Mouse (Mus musculus) G1E (cell line): Measurements from ENCODE around the gene B3gnt8. TPM values are rescaled to one million over a fixed set of nuclear protein-coding genes. Genes with fewer than 3 reads are reported as not detected.

Source experiments
- ATAC-seq: 2 replicates; pipeline ENCODE4 v1.8.0; 2016; ENCODE audit warnings: mild to moderate bottlenecking; ENCODE audit not compliant: insufficient number of reproducible peaks, poor library complexity, low FRiP score, severe bottlenecking; ENCODE audit errors: extremely low read depth
- DNase-seq: peaks from one replicate; pipeline ENCODE4 v3.0.0; 2012; ENCODE audit warnings: low spot score
- H3K27me3 ChIP-seq: 2 replicates; pipeline ENCODE4 v1.6.1; 2012; ENCODE audit warnings: mild to moderate bottlenecking, low read length, inconsistent platforms; ENCODE audit not compliant: insufficient read depth
- H3K36me3 ChIP-seq: replicated peaks from 2 replicates; pipeline ENCODE3; 2012; ENCODE audit warnings: mild to moderate bottlenecking, inconsistent platforms
- H3K4me1 ChIP-seq: 2 replicates; pipeline ENCODE4 v1.6.1; 2012; ENCODE audit warnings: low read depth, low read length, inconsistent platforms, mixed read lengths; ENCODE audit not compliant: insufficient read depth
- H3K4me3 ChIP-seq: 2 replicates; pipeline ENCODE4 v1.5.1; 2012; ENCODE audit warnings: low read depth, mild to moderate bottlenecking, inconsistent platforms, low read length, moderate library complexity, mixed read lengths
- H3K9me3 ChIP-seq: replicated peaks from 2 replicates; pipeline ENCODE4 v1.6.1; 2012; ENCODE audit warnings: inconsistent platforms
- CTCF ChIP-seq: IDR thresholded peaks from 2 replicates; pipeline ENCODE4 v1.5.1; 2012; ENCODE audit warnings: low read depth, low read length, inconsistent platforms, mixed read lengths
- GATA1 ChIP-seq: IDR thresholded peaks from 2 replicates; pipeline ENCODE4 v1.6.1; 2012; ENCODE audit warnings: borderline replicate concordance, low read length, inconsistent platforms, mixed read lengths
- GATA2 ChIP-seq: IDR thresholded peaks from 2 replicates; pipeline ENCODE4 v1.6.1; 2012; ENCODE audit warnings: low read depth, low read length, inconsistent platforms, borderline replicate concordance
- POLR2AphosphoS5 ChIP-seq: IDR thresholded peaks from 2 replicates; pipeline ENCODE4 v1.6.1; 2012; ENCODE audit warnings: low read depth, low read length, inconsistent platforms; ENCODE audit not compliant: insufficient replicate concordance
- TAL1 ChIP-seq: conservative IDR thresholded peaks from 2 replicates; pipeline ENCODE4 v1.6.1; 2012; ENCODE audit warnings: low read depth, low read length, inconsistent platforms, mixed read lengths
- polyA plus RNA-seq: library from polyadenylated mRNA; stranded (reverse); fragments of >175 nt; gene quantifications from 2 replicates; pipeline ENCODE4 v1.2.3, GENCODE M21; 2012
- total RNA-seq, 2 experiments: library from RNA; stranded (forward) in 1 of 2; stranded (reverse) in 1 of 2; fragments of 200-1000 nt in 1 of 2; fragments of >200 nt in 1 of 2; fragmentation: Nextera tagmentation in 1 of 2; gene quantifications; 2 replicates each; pipeline ENCODE4 v1.2.3; 2014 to 2017

B3gnt8 gene
- total and polyA plus RNA-seq, 3 experiments, result 0.83 to 1.3 (median 0.98) TPM

- Histone ChIP-seq H3K36me3 (peaks cover 80% of the 10 kb centered on the region), H3K4me3 (no peak overlapping the region), H3K27me3 (peaks cover 5% of the 10 kb centered on the region; the same call in 1 of the 2 replicates), H3K4me1 (peaks cover 27% of the 10 kb centered on the region), H3K9me3 (no peaks in the 10 kb centered on the region)
- TF ChIP-seq GATA2, result no peak
- TF ChIP-seq GATA1, result no peak
- no peak for TF ChIP-seq CTCF
- no peak for TF ChIP-seq POLR2AphosphoS5
- ATAC-seq, result no peak
- DNase-seq, result no peak
Measured at GRCm38 (mm10) chr7:25669631-25670030, 43.2 kb downstream of the B3gnt8 start.

GRCm38 (mm10) chr7:25670096-25670495, 43.6 kb downstream of the B3gnt8 start:
- Histone ChIP-seq H3K36me3 (peaks cover 76% of the 10 kb centered on the region), H3K27me3 (peaks cover 9% of the 10 kb centered on the region; the same call in 1 of the 2 replicates), H3K4me3 (no peak overlapping the region), H3K4me1 (peaks cover 27% of the 10 kb centered on the region), H3K9me3 (no peaks in the 10 kb centered on the region)
- TF ChIP-seq GATA1 (no peak), POLR2AphosphoS5 (no peak), GATA2 (no peak), CTCF (no peak), TAL1 (no peak)
- DNase-seq, result no peak
- ATAC-seq, result no peak

- H3K36me3 ChIP-seq, result peaks cover 60% of the 10 kb centered on the region
- no peaks in the 10 kb centered on the region for H3K9me3 ChIP-seq
- H3K27me3 ChIP-seq, result peaks cover 9% of the 10 kb centered on the region; the same call in 1 of the 2 replicates
- TF ChIP-seq TAL1 (no peak), POLR2AphosphoS5 (no peak), CTCF (no peak), GATA2 (no peak), GATA1 (no peak)
- peaks cover 22% of the 10 kb centered on the region for H3K4me1 ChIP-seq
- DNase-seq (no peak), ATAC-seq (no peak)
- no peak overlapping the region for H3K4me3 ChIP-seq
Measured at GRCm38 (mm10) chr7:25671686-25672085, 45.2 kb downstream of the B3gnt8 start.

- H3K36me3 ChIP-seq, result peaks cover 52% of the 10 kb centered on the region
- peaks cover 18% of the 10 kb centered on the region for H3K4me1 ChIP-seq
- peaks cover 9% of the 10 kb centered on the region; the same call in 1 of the 2 replicates for H3K27me3 ChIP-seq
- H3K9me3 ChIP-seq, result no peaks in the 10 kb centered on the region
- no peak for DNase-seq
- H3K4me3 ChIP-seq, result no peak overlapping the region
- TF ChIP-seq GATA1 (no peak), POLR2AphosphoS5 (no peak), GATA2 (no peak), CTCF (no peak), TAL1 (no peak)
- ATAC-seq, result no peak
Measured at GRCm38 (mm10) chr7:25672442-25672841, 46.0 kb downstream of the B3gnt8 start.

GRCm38 (mm10) chr7:25674297-25674696, 47.8 kb downstream of the B3gnt8 start:
- peaks cover 9% of the 10 kb centered on the region; the same call in 1 of the 2 replicates for H3K27me3 ChIP-seq
- peak overlapping the region; percentile 68; the same call in 1 of the 2 replicates for H3K4me3 ChIP-seq
- H3K9me3 ChIP-seq, result no peaks in the 10 kb centered on the region
- H3K4me1 ChIP-seq, result peaks cover 32% of the 10 kb centered on the region
- TF ChIP-seq TAL1 (no peak), POLR2AphosphoS5 (no peak; the same call in 1 of the 2 replicates), GATA2 (no peak), CTCF (no peak), GATA1 (no peak)
- H3K36me3 ChIP-seq, result peaks cover 34% of the 10 kb centered on the region
- ATAC-seq (no peak), DNase-seq (no peak)

GRCm38 (mm10) chr7:25674719-25675300, 48.4 kb downstream of the B3gnt8 start, which contains the start of gene Tmem91:
Gene Tmem91, minus strand, starts transcription at chr7:25675166.
- ATAC-seq, result no peak
- peaks cover 36% of the 10 kb centered on the region for H3K4me1 ChIP-seq

More at GRCm38 (mm10) chr7:25674719-25675300, 48.4 kb downstream of the B3gnt8 start, which contains the start of gene Tmem91:
- Histone ChIP-seq H3K27me3 (peaks cover 9% of the 10 kb centered on the region; the same call in 1 of the 2 replicates), H3K36me3 (peaks cover 29% of the 10 kb centered on the region), H3K9me3 (no peaks in the 10 kb centered on the region), H3K4me3 (peak within 1 kb of the TSS; percentile 68)
- no peak for TF ChIP-seq POLR2AphosphoS5
- no peak for TF ChIP-seq CTCF
- TF ChIP-seq GATA2, result no peak
- no peak for TF ChIP-seq TAL1
- TF ChIP-seq GATA1, result no peak
- no peak for DNase-seq
